Mouse (Mus musculus) heart, embryonic 13.5 days (tissue): ENCODE measurements at regions not wholly inside any gene's neighbourhood (a gene's known extent, or its start where the extent isn't known, plus 50 kb on each side); places are given as distances from the start of the nearest gene placed in this dataset.

Experiments used
- ATAC-seq: fragments of 200-750 bp; cut with Nextera tagmentation; 2 replicates; pipeline ENCODE4 v1.8.0; 2017; ENCODE audit warnings: moderate TSS enrichment; ENCODE audit not compliant: insufficient number of reproducible peaks, low FRiP score, low TSS enrichment; ENCODE audit errors: extremely low read depth
- H3K27ac ChIP-seq: fragments of 300-500 bp; sonication (generic); replicated peaks from 2 replicates; pipeline ENCODE4 v1.5.1; 2015; ENCODE audit warnings: moderate library complexity, mild to moderate bottlenecking, inconsistent platforms
- H3K27me3 ChIP-seq: fragments of 300-500 bp; sonication (generic); replicated peaks from 2 replicates; pipeline ENCODE4 v1.6.1; 2015; ENCODE audit warnings: mild to moderate bottlenecking, inconsistent platforms
- H3K36me3 ChIP-seq: fragments of 300-500 bp; sonication (generic); 2 replicates; pipeline ENCODE4 v1.6.1; 2015; ENCODE audit warnings: mild to moderate bottlenecking, inconsistent platforms
- H3K4me1 ChIP-seq: fragments of 300-500 bp; sonication (generic); 2 replicates; pipeline ENCODE4 v1.6.1; 2015; ENCODE audit warnings: inconsistent platforms
- H3K4me2 ChIP-seq: fragments of 300-500 bp; sonication (generic); 2 replicates; pipeline ENCODE4 v1.6.1; 2015; ENCODE audit warnings: inconsistent platforms, mild to moderate bottlenecking, moderate library complexity
- H3K4me3 ChIP-seq: fragments of 300-500 bp; sonication (generic); 2 replicates; pipeline ENCODE4 v1.5.1; 2015; ENCODE audit warnings: moderate library complexity, mild to moderate bottlenecking, inconsistent platforms
- H3K9ac ChIP-seq: fragments of 300-500 bp; sonication (generic); 2 replicates; pipeline ENCODE4 v1.6.1; 2015; ENCODE audit warnings: inconsistent platforms, mild to moderate bottlenecking, moderate library complexity
- H3K9me3 ChIP-seq: fragments of 300-500 bp; sonication (generic); 2 replicates; pipeline ENCODE4 v1.6.1; 2016; ENCODE audit warnings: inconsistent platforms
- WGBS: fragments of 180-500 bp; shearing (Covaris S2); methylation state at CpG from one replicate; pipeline ENCODE4 v1.1.7; 2015; ENCODE audit warnings: mixed read lengths; 5-methylcytosine and 5-hydroxymethylcytosine counted together

- H3K4me3 ChIP-seq, result no peak overlapping the region
- peaks cover 8% of the 10 kb centered on the region; the same call in 1 of the 2 replicates for H3K9me3 ChIP-seq
- H3K4me1 ChIP-seq, result no peaks in the 10 kb centered on the region
- 81% methylated on average over 3 of the region's 3 CpGs for WGBS
- H3K4me2 ChIP-seq, result no peak overlapping the region
- H3K27ac ChIP-seq, result no peak overlapping the region
- H3K36me3 ChIP-seq, result no peaks in the 10 kb centered on the region
- no peak overlapping the region for H3K9ac ChIP-seq
- H3K27me3 ChIP-seq, result no peaks in the 10 kb centered on the region
- no peak for ATAC-seq
Observed at GRCm38 (mm10) chr15:62393416-62393815, 1451.6 kb downstream of the Gsdmc2 start.

DNA sequence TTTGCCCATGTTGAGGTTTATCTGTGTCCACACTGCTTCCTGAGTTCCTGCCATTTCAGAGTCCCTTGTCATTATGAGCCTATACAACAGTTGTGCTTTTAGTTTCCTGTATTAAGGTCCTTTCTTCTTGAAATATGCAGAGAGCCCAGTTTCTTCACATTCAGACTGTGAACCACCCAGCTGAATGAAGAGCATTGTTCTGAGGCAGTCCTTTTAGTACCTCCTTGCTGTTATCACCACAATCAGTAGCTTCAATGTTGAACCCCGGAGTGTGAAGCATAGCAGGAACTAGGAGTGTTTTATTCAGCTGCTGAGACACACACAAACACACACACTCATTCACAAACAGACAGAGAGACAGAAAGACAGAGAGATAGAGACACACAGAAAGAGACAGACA is 1452.1 kb downstream of the Gsdmc2 start:
- Histone ChIP-seq H3K4me1 (no peaks in the 10 kb centered on the region), H3K36me3 (no peaks in the 10 kb centered on the region), H3K9ac (no peak overlapping the region), H3K27ac (no peak overlapping the region), H3K4me3 (no peak overlapping the region), H3K4me2 (no peak overlapping the region), H3K27me3 (no peaks in the 10 kb centered on the region), H3K9me3 (peaks cover 8% of the 10 kb centered on the region; the same call in 1 of the 2 replicates)
- ATAC-seq, result no peak
- 56% methylated on average over 1 of the region's 1 CpGs for WGBS

- no peaks in the 10 kb centered on the region for H3K36me3 ChIP-seq
- H3K4me1 ChIP-seq, result no peaks in the 10 kb centered on the region
- no peak overlapping the region for H3K4me3 ChIP-seq
- 50% methylated on average over 3 of the region's 3 CpGs for WGBS
- H3K27ac ChIP-seq, result no peak overlapping the region
- no peak for ATAC-seq
- H3K4me2 ChIP-seq, result no peak overlapping the region
- peaks cover 8% of the 10 kb centered on the region; the same call in 1 of the 2 replicates for H3K9me3 ChIP-seq
- no peaks in the 10 kb centered on the region for H3K27me3 ChIP-seq
- H3K9ac ChIP-seq, result no peak overlapping the region
Observed at GRCm38 (mm10) chr15:62392381-62392780, 1452.6 kb downstream of the Gsdmc2 start.

DNA sequence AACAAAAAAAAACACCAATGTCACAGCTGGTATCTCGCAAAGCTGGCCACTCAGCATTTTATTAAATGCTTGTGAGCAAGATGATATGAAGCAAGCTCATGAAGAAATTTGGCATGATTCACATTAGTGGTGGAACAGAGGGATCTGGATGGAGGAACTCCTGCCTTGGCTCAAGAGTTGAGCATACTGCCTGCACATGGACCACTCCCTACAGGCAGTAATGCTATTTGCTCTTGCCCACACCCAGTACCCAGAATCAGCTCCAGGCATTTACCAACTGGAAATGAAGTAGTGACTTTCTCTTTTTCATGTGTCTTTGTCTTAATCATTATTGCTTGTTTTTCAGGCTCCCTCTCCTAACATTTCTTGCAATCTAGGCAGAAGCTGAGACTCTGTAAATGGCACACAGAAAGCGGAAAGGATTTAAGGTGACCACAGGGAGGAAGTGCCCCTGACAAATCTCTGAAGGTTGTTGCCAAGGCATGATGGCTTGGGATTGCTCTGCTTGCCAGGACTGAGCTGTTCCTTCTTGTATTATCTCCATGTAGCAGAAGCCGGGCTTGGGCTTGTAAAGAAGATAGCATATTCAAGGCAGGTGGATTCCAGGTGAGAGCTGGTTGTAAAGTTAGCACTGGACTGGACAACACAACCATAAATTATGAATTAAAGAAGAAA is 1455.4 kb downstream of the Gsdmc2 start:
- Histone ChIP-seq H3K9ac (no peak overlapping the region), H3K4me1 (no peaks in the 10 kb centered on the region), H3K27me3 (no peaks in the 10 kb centered on the region), H3K4me2 (no peak overlapping the region), H3K9me3 (peaks cover 8% of the 10 kb centered on the region; the same call in 1 of the 2 replicates), H3K36me3 (no peaks in the 10 kb centered on the region), H3K4me3 (no peak overlapping the region), H3K27ac (no peak overlapping the region)
- WGBS, result 83% methylated on average over 3 of the region's 3 CpGs
- ATAC-seq, result no peak

- no peak overlapping the region for H3K4me3 ChIP-seq
- H3K4me1 ChIP-seq, result no peaks in the 10 kb centered on the region
- ATAC-seq, result no peak
- WGBS, result 73% methylated on average over 2 of the region's 2 CpGs
- no peak overlapping the region for H3K4me2 ChIP-seq
- H3K27me3 ChIP-seq, result no peaks in the 10 kb centered on the region
- no peak overlapping the region for H3K27ac ChIP-seq
- no peaks in the 10 kb centered on the region for H3K36me3 ChIP-seq
- peaks cover 7% of the 10 kb centered on the region; the same call in 1 of the 2 replicates for H3K9me3 ChIP-seq
- no peak overlapping the region for H3K9ac ChIP-seq
Observed at GRCm38 (mm10) chr15:62382233-62382632, 1459.4 kb upstream of the A1bg start.

DNA sequence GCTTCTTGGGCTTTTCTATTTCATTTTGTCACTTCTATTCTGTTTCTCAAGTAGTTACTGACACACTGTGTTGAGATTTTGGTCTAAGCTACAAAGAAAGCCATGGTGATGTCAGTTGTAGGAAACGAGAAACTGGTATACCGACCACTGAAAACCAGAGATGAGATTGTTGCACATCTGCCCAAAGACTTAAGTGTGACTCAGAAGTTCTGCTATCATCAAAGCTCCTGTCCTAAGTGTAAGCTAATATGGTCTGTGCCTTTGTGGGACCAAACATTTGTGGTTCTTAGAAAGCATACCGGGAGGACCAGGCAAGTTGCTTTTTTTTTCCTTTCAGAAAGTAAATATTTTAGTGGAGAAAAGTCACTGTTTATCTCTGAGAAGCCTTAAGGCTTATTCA is 1451.8 kb upstream of the A1bg start:
- ATAC-seq, result no peak
- Histone ChIP-seq H3K9ac (no peak overlapping the region), H3K9me3 (no peaks in the 10 kb centered on the region), H3K36me3 (no peaks in the 10 kb centered on the region), H3K4me1 (no peaks in the 10 kb centered on the region), H3K27me3 (no peaks in the 10 kb centered on the region), H3K4me2 (no peak overlapping the region), H3K27ac (no peak overlapping the region), H3K4me3 (no peak overlapping the region)
- 75% methylated on average over 3 of the region's 3 CpGs for WGBS

- Histone ChIP-seq H3K4me3 (no peak overlapping the region), H3K4me2 (no peak overlapping the region), H3K9me3 (no peaks in the 10 kb centered on the region), H3K27ac (no peak overlapping the region), H3K36me3 (no peaks in the 10 kb centered on the region), H3K27me3 (no peaks in the 10 kb centered on the region), H3K9ac (no peak overlapping the region), H3K4me1 (no peaks in the 10 kb centered on the region)
- ATAC-seq, result no peak
Observed at GRCm38 (mm10) chr15:62361171-62361570, 1438.4 kb upstream of the A1bg start.

- no peaks in the 10 kb centered on the region for H3K9me3 ChIP-seq
- WGBS, result 70% methylated on average over 8 of the region's 8 CpGs
- no peak overlapping the region for H3K27ac ChIP-seq
- no peaks in the 10 kb centered on the region for H3K36me3 ChIP-seq
- H3K9ac ChIP-seq, result no peak overlapping the region
- H3K4me1 ChIP-seq, result no peaks in the 10 kb centered on the region
- H3K4me3 ChIP-seq, result no peak overlapping the region
- H3K27me3 ChIP-seq, result no peaks in the 10 kb centered on the region
- no peak overlapping the region for H3K4me2 ChIP-seq
- ATAC-seq, result no peak
Observed at GRCm38 (mm10) chr15:62358338-62359239, 1435.8 kb upstream of the A1bg start.

- no peak for ATAC-seq
- WGBS, result 71% methylated on average over 4 of the region's 4 CpGs
- H3K9ac ChIP-seq, result no peak overlapping the region
- H3K4me1 ChIP-seq, result no peaks in the 10 kb centered on the region
- H3K4me3 ChIP-seq, result no peak overlapping the region
- H3K27me3 ChIP-seq, result no peaks in the 10 kb centered on the region
- no peak overlapping the region for H3K4me2 ChIP-seq
- no peaks in the 10 kb centered on the region for H3K36me3 ChIP-seq
- H3K9me3 ChIP-seq, result no peaks in the 10 kb centered on the region
- H3K27ac ChIP-seq, result no peak overlapping the region
Observed at GRCm38 (mm10) chr15:62353786-62354185, 1431.0 kb upstream of the A1bg start.

GRCm38 (mm10) chr15:62350862-62351757 is 1428.3 kb upstream of the A1bg start:
- Histone ChIP-seq H3K4me1 (no peaks in the 10 kb centered on the region), H3K27ac (no peak overlapping the region), H3K36me3 (no peaks in the 10 kb centered on the region), H3K4me3 (no peak overlapping the region), H3K9me3 (no peaks in the 10 kb centered on the region), H3K9ac (no peak overlapping the region), H3K27me3 (no peaks in the 10 kb centered on the region), H3K4me2 (no peak overlapping the region)
- ATAC-seq, result no peak
- WGBS, result 74% methylated on average over 6 of the region's 6 CpGs

DNA sequence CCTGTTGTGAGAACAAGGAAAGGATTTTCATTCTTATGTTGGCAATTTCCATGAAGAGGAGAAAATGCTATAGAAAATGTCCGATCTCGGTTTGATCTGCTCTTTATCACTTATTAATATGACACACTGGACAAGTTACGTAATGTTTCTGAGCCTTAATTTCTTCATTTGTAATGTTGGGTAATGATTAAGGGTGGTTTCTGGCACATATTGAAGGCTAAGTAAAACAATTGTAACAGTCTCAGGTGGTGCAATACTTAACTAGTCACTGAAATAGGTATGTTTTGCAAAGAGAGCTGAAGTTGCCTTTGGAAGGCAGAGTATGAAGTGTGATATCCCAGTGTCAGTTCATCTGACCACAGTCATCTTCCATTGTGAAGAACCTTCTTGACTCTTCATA is 1427.2 kb upstream of the A1bg start:
- Histone ChIP-seq H3K9ac (no peak overlapping the region), H3K27ac (no peak overlapping the region), H3K4me2 (no peak overlapping the region), H3K36me3 (no peaks in the 10 kb centered on the region), H3K4me1 (no peaks in the 10 kb centered on the region), H3K4me3 (no peak overlapping the region), H3K9me3 (no peaks in the 10 kb centered on the region), H3K27me3 (no peaks in the 10 kb centered on the region)
- 94% methylated on average over 3 of the region's 3 CpGs for WGBS
- ATAC-seq, result no peak
